Mouse (Mus musculus) midbrain, postnatal 0 days (tissue): ENCODE measurements around the gene Samd14. TPM values are rescaled to one million over a fixed set of nuclear protein-coding genes. Genes with fewer than 3 reads are reported as not detected.

Source experiments
- ATAC-seq: fragments of 200-750 bp; cut with Nextera tagmentation; 2 replicates; pipeline ENCODE4 v1.8.0; 2017; ENCODE audit warnings: moderate number of reproducible peaks, mild to moderate bottlenecking, moderate TSS enrichment, moderate library complexity; ENCODE audit not compliant: low FRiP score
- DNase-seq: peaks from one replicate; pipeline ENCODE4 v3.0.0-alpha.2; 2015; ENCODE audit warnings: low spot score
- H3K27ac ChIP-seq: fragments of 300-500 bp; sonication (generic); 2 replicates; pipeline ENCODE4 v1.5.1; 2014; ENCODE audit warnings: low read depth, mild to moderate bottlenecking, low read length, mixed read lengths
- H3K27me3 ChIP-seq: fragments of 300-500 bp; sonication (generic); 2 replicates; pipeline ENCODE4 v1.6.1; 2014; ENCODE audit warnings: low read length, control low read depth, mixed read lengths; ENCODE audit not compliant: insufficient read depth
- H3K36me3 ChIP-seq: fragments of 300-500 bp; sonication (generic); 2 replicates; pipeline ENCODE4 v1.6.1; 2014; ENCODE audit warnings: low read length, control low read depth, mixed read lengths; ENCODE audit not compliant: insufficient read depth
- H3K4me1 ChIP-seq: fragments of 300-500 bp; sonication (generic); 2 replicates; pipeline ENCODE4 v1.6.1; 2014; ENCODE audit warnings: mild to moderate bottlenecking, control low read depth, antibody characterized with exemption, low read length, mixed read lengths; ENCODE audit not compliant: insufficient read depth
- H3K4me2 ChIP-seq: fragments of 300-500 bp; sonication (generic); 2 replicates; pipeline ENCODE4 v1.6.1; 2014; ENCODE audit warnings: low read depth, mild to moderate bottlenecking, low read length, mixed read lengths; ENCODE audit not compliant: poor library complexity, severe bottlenecking
- H3K4me3 ChIP-seq: fragments of 300-500 bp; sonication (generic); 2 replicates; pipeline ENCODE4 v1.5.1; 2014; ENCODE audit warnings: low read depth, mild to moderate bottlenecking, low read length, moderate library complexity
- H3K9ac ChIP-seq: fragments of 300-500 bp; sonication (generic); replicated peaks from 2 replicates; pipeline ENCODE4 v1.6.1; 2014; ENCODE audit warnings: mild to moderate bottlenecking, low read length, moderate library complexity, mixed read lengths; ENCODE audit not compliant: poor library complexity, severe bottlenecking
- H3K9me3 ChIP-seq: fragments of 300-500 bp; sonication (generic); 2 replicates; pipeline ENCODE4 v1.6.1; 2016; ENCODE audit warnings: low read length, control low read depth
- CTCF ChIP-seq: IDR thresholded peaks from 2 replicates; pipeline ENCODE4 v1.5.1; 2016; ENCODE audit warnings: antibody characterized with exemption, mild to moderate bottlenecking
- WGBS: fragments of 180-500 bp; shearing (Covaris S2); extraction: QIAGEN DNeasy Blood & Tissue Kit; methylation state at CpG from one replicate; pipeline ENCODE4 v1.1.7; 2014; 5-methylcytosine and 5-hydroxymethylcytosine counted together
- polyA plus RNA-seq: library from polyadenylated mRNA; unstranded; fragments of >200 nt; fragmentation: Nextera tagmentation; extraction: Ambion mirVana; gene quantifications from 2 replicates; pipeline ENCODE4 v1.2.1, GENCODE M21; 2015
- total RNA-seq: library from RNA; depleted of rRNA; stranded (reverse); fragments of >200 nt; gene quantifications from 2 replicates; pipeline ENCODE4 v1.2.3, GENCODE M21; 2014

Samd14 gene
- total and polyA plus RNA-seq, 2 experiments from 2014 or later, result 158 to 243 TPM

DNA sequence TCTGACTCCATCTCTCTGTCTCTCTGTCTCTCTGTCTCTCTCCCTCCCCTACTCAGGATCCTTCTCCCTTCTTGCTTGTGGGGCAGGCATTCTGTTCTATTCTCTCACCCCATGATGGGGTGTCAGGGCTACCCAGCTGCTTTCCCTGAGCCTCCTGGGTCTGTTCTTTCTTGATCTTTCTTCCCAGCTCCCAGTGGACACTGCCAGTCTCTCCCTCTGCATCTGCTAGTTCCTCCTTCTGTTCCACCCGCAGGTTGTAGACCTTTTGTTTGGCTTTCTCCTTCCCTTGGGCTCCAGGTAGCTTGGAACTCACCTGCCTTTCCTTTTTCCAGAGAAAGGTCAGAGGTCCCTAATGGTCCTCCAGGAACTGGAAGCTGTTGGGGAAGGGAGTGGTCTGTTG, 1.7 kb downstream of the Samd14 start:
- no peaks in the 10 kb centered on the region for H3K9me3 ChIP-seq
- peak overlapping the region; percentile 88 for H3K4me2 ChIP-seq
- ATAC-seq, result no peak
- peak overlapping the region; percentile 97 for H3K9ac ChIP-seq
- WGBS, result 17% methylated on average over 1 of the region's 1 CpGs
- peaks cover 23% of the 10 kb centered on the region; the same call in 1 of the 2 replicates for H3K36me3 ChIP-seq
- H3K27me3 ChIP-seq, result no peaks in the 10 kb centered on the region
- H3K4me3 ChIP-seq, result peak overlapping the region; percentile 91
- no peak for DNase-seq
- peaks cover 22% of the 10 kb centered on the region; the same call in 1 of the 2 replicates for H3K4me1 ChIP-seq
- H3K27ac ChIP-seq, result peak overlapping the region; percentile 59; the same call in 1 of the 2 replicates
- no peak for TF ChIP-seq CTCF

DNA sequence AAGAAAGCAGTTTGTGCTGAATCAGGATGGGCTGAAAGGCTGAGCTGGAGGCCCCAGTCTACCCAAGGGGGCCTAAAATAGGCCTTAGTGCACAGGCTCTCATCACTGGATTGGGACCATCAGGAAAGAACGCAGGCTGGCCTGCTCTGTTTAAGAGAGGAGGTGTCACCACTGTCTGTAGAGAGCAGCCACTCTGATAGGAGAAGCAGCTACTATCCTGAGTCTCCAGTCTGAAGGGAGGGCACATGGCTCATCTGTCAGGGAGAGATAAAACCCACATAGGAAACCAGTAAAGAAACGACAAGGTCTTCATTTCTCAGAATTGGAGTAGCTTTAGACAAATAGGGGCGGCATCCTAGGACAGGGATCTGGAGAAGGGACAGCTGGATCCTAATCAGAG, 2.4 kb downstream of the Samd14 start:
- Histone ChIP-seq H3K4me2 (peak overlapping the region; percentile 88), H3K27ac (0 out of 2 replicates have a peak overlapping the region, but pooled peaks have one; percentile 59), H3K9me3 (no peaks in the 10 kb centered on the region), H3K4me3 (peak overlapping the region; percentile 91), H3K9ac (peak overlapping the region; percentile 97), H3K4me1 (peaks cover 19% of the 10 kb centered on the region; the same call in 1 of the 2 replicates), H3K36me3 (peaks cover 24% of the 10 kb centered on the region; the same call in 1 of the 2 replicates), H3K27me3 (no peaks in the 10 kb centered on the region)
- no peak for DNase-seq
- ATAC-seq, result no peak
- no peak for TF ChIP-seq CTCF
- 40% methylated on average over 3 of the region's 3 CpGs for WGBS

- no peaks in the 10 kb centered on the region for H3K9me3 ChIP-seq
- H3K4me3 ChIP-seq, result peak overlapping the region; percentile 91; the same call in 1 of the 2 replicates
- H3K27ac ChIP-seq, result 0 out of 2 replicates have a peak overlapping the region, but pooled peaks have one; percentile 59
- WGBS, result 21% methylated on average over 3 of the region's 3 CpGs
- no peak for TF ChIP-seq CTCF
- peaks cover 24% of the 10 kb centered on the region; the same call in 1 of the 2 replicates for H3K36me3 ChIP-seq
- ATAC-seq, result no peak
- H3K4me1 ChIP-seq, result peaks cover 15% of the 10 kb centered on the region; the same call in 1 of the 2 replicates
- peak overlapping the region; percentile 88 for H3K4me2 ChIP-seq
- H3K9ac ChIP-seq, result peak overlapping the region; percentile 97; the same call in 1 of the 2 replicates
- H3K27me3 ChIP-seq, result no peaks in the 10 kb centered on the region
- DNase-seq, result no peak
Observed at GRCm38 (mm10) chr11:95012487-95012886, 2.8 kb downstream of the Samd14 start.

GRCm38 (mm10) chr11:95015484-95015883, 5.8 kb downstream of the Samd14 start:
- Histone ChIP-seq H3K27ac (no peak overlapping the region), H3K4me3 (no peak overlapping the region), H3K4me1 (peaks cover 8% of the 10 kb centered on the region; the same call in 1 of the 2 replicates), H3K9me3 (no peaks in the 10 kb centered on the region), H3K9ac (peak overlapping the region; percentile 13; the same call in 1 of the 2 replicates), H3K36me3 (peaks cover 42% of the 10 kb centered on the region), H3K27me3 (no peaks in the 10 kb centered on the region), H3K4me2 (no peak overlapping the region)
- 78% methylated on average over 3 of the region's 3 CpGs for WGBS
- ATAC-seq (no peak), DNase-seq (no peak)
- TF ChIP-seq CTCF, result no peak

DNA sequence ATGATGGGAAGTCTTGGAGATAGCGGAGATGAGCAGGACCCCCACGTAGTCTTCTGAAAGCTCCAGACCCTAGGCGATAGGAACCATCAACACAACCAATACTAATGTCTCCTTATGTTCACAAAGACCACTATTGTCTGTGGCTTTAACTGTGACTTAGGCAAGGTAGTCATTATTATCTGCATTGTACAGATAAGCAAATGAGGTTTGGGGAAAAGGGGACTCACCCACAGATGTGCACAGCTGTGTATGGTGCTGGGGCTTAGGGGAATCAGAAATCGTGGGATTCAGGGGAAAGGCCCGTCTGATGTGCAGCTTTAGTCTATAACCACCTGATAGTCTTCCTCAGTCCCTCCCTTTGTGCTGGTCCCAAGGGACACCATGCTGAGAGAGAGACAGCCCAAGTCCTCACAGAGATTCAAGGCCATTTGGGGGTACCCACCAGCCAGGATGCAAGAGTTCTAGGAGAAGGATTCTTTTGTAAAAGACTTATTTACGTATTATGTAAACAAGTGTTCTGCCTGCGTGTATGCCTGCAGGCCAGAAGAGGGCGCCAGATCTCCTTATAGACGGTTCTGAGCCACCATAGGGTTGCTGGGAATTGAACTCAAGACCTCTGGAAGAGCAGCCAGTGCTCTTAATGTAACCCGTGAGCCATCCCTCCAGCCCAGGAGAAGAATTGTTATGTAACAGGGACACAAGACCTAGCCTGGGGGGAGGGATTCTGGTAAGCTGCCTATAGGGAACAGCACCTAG, 12.7 kb downstream of the Samd14 start:
- no peak for DNase-seq
- Histone ChIP-seq H3K4me1 (no peaks in the 10 kb centered on the region), H3K27ac (no peak overlapping the region), H3K9me3 (no peaks in the 10 kb centered on the region), H3K4me2 (no peak overlapping the region), H3K9ac (no peak overlapping the region), H3K36me3 (peaks cover 63% of the 10 kb centered on the region), H3K4me3 (no peak overlapping the region), H3K27me3 (no peaks in the 10 kb centered on the region)
- WGBS, result 83% methylated on average over 10 of the region's 10 CpGs
- ATAC-seq, result no peak
- peak; percentile 67 for TF ChIP-seq CTCF

- no peak overlapping the region for H3K4me2 ChIP-seq
- no peak; the same call in 1 of the 2 replicates for TF ChIP-seq CTCF
- no peaks in the 10 kb centered on the region for H3K4me1 ChIP-seq
- no peak overlapping the region for H3K4me3 ChIP-seq
- H3K27me3 ChIP-seq, result no peaks in the 10 kb centered on the region
- DNase-seq (no peak), ATAC-seq (no peak)
- 97% methylated on average over 9 of the region's 9 CpGs for WGBS
- H3K9me3 ChIP-seq, result no peaks in the 10 kb centered on the region
- H3K27ac ChIP-seq, result no peak overlapping the region
- no peak overlapping the region for H3K9ac ChIP-seq
- peaks cover 63% of the 10 kb centered on the region for H3K36me3 ChIP-seq
Observed at GRCm38 (mm10) chr11:95023481-95023880, 13.8 kb downstream of the Samd14 start.
